Mouse (Mus musculus) lung, adult 2 months (tissue): Measurements from ENCODE around the gene Rep15.

ENCODE experiments used
- CTCF ChIP-seq: fragments of 200-500 bp; IDR thresholded peaks from 2 replicates; pipeline ENCODE4 v1.5.1; 2011; ENCODE audit warnings: mild to moderate bottlenecking, low read length, control low read depth; ENCODE audit not compliant: insufficient read depth
- POLR2A ChIP-seq: fragments of 200-500 bp; IDR thresholded peaks from 2 replicates; pipeline ENCODE4 v1.6.1; 2011; ENCODE audit warnings: low read depth, mild to moderate bottlenecking, control low read depth, low read length, borderline replicate concordance; ENCODE audit errors: extremely low read depth

- TF ChIP-seq POLR2A: no peak
- TF ChIP-seq CTCF: no peak
Observed at GRCm38 (mm10) chr6:147055374-147055977, 23.1 kb downstream of the Rep15 start.
